Mouse (Mus musculus) brain, embryonic 14.5 days (tissue): ENCODE data around the gene Bank1.

ENCODE experiments used
- CTCF ChIP-seq: fragments of 200-500 bp; IDR thresholded peaks from 2 replicates; pipeline ENCODE4 v1.5.1; 2012; ENCODE audit warnings: inconsistent platforms, mild to moderate bottlenecking, moderate library complexity, borderline replicate concordance; ENCODE audit not compliant: insufficient read depth, insufficient read length; ENCODE audit errors: extremely low read depth
- POLR2A ChIP-seq: fragments of 200-500 bp; IDR thresholded peaks from 2 replicates; pipeline ENCODE4 v1.6.1; 2012; ENCODE audit warnings: mild to moderate bottlenecking, inconsistent platforms, borderline replicate concordance; ENCODE audit not compliant: poor library complexity, insufficient read depth, insufficient read length, severe bottlenecking; ENCODE audit errors: extremely low read depth

DNA sequence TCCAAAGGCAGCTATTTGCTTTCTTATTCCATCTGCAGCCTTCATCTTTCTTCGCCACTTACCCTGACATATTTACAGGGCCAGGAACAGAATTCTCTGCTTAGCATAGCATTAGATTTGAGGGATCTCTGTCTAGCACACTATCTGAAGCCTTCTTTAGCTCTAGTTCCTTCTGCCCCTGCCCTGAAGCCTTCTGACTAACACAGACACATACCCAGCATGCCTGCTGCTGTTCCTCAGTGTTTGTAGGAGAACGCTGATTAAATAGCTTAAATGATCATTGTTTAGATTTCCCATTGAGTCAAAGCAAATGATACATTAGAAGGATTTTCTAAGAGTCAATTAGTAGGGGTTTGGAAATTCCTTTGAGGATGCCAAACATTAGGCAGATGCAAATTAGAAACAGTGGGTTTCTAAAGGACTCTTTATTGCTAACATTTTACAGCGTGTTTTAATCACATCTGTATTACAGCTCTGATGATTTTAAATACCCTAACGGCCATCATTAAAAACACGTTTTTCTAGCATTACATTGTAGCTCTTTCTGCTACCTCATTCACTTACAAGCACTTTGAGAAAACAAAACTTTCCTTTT lies 19.2 kb downstream of the Bank1 start:
- TF ChIP-seq CTCF, result no peak
- no peak for TF ChIP-seq POLR2A
